Mouse (Mus musculus) kidney, adult 2 months (tissue): ENCODE results near the gene Gipc2.

Experiments used
- CTCF ChIP-seq: fragments of 200-500 bp; conservative IDR thresholded peaks from 2 replicates; pipeline ENCODE4 v1.5.1; 2011; ENCODE audit warnings: low read depth, mild to moderate bottlenecking, control low read depth, low read length, moderate library complexity, mixed read lengths; ENCODE audit not compliant: insufficient read depth, insufficient read length
- POLR2A ChIP-seq: fragments of 200-500 bp; IDR thresholded peaks from one replicate; pipeline ENCODE4 v1.6.1; 2011; ENCODE audit warnings: low read depth, low read length, control low read depth

GRCm38 (mm10) chr3:152199125-152199524 is 33.1 kb upstream of the Gipc2 start:
- TF ChIP-seq CTCF: no peak
- no peak for TF ChIP-seq POLR2A
